Mouse (Mus musculus) bone marrow macrophage, adult 2 months (primary cell): ENCODE data around the gene Pon2.

Experiments used
- CTCF ChIP-seq: IDR thresholded peaks from 2 replicates; pipeline ENCODE4 v1.5.1; 2012; ENCODE audit warnings: low read depth, mild to moderate bottlenecking, low read length, moderate library complexity
- POLR2A ChIP-seq: IDR thresholded peaks from 2 replicates; pipeline ENCODE4 v1.6.1; 2012; ENCODE audit warnings: mild to moderate bottlenecking, low read depth, low read length, borderline replicate concordance

DNA sequence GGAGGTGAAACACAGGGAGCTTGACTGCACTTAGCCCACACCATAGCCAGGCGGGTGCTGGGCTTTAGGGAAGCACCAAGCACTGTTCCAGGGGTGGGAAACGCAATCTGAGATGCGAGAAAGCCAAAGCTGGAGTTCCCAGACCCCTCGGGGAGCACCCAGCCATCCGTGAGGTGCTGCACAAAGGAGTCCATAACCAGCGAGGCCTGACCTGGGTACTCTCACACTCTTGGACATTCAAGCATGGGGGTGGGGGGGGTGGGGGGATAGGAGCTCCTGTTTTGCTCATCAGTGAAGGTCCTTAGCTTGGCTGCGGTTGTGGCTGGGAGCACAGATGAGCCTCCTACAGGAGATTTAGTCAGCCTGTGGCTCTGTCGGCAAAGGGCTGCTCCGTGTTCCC lies 18.4 kb upstream of the Pon2 start:
- TF ChIP-seq CTCF, result no peak
- no peak for TF ChIP-seq POLR2A
